Mouse (Mus musculus) erythroblast, adult 5-6 weeks (primary cell): ENCODE measurements around the gene Amd1. TPM values are rescaled to one million over a fixed set of nuclear protein-coding genes. Genes with fewer than 3 reads are reported as not detected.

Source experiments
- ATAC-seq: replicated peaks from 2 replicates; pipeline ENCODE4 v1.8.0; 2016; ENCODE audit warnings: moderate number of reproducible peaks, mild to moderate bottlenecking, moderate TSS enrichment, inconsistent platforms; ENCODE audit not compliant: poor library complexity, low FRiP score, severe bottlenecking
- total RNA-seq, 2 experiments: library from RNA; stranded (forward) in 1 of 2; stranded (reverse) in 1 of 2; fragments of 150-400 nt in 1 of 2; fragments of 200-764, 138-1000 nt in 1 of 2; gene quantifications; 2 replicates each; pipeline versions ENCODE4 v1.2.3 to v1.2.4; 2015 to 2017; ENCODE audit warnings: low replicate concordance in 2 of 2

Amd1 gene
- total RNA-seq, 2 experiments from 2014 or later: 60.2 to 70.3 TPM

- ATAC-seq: no peak
Observed at GRCm38 (mm10) chr10:40307826-40308583, 6.0 kb upstream of the Amd1 start.

GRCm38 (mm10) chr10:40305989-40306388 is 4.0 kb upstream of the Amd1 start:
- no peak for ATAC-seq

GRCm38 (mm10) chr10:40301181-40302075 is 558 bp downstream of the Amd1 start:
- ATAC-seq: 0 out of 2 replicates have a peak, but pooled peaks have one; percentile 12

GRCm38 (mm10) chr10:40300648-40301171 is 1.3 kb downstream of the Amd1 start:
- peak; percentile 84 for ATAC-seq

- no peak for ATAC-seq
Observed at GRCm38 (mm10) chr10:40292640-40293039, 9.3 kb downstream of the Amd1 start.

GRCm38 (mm10) chr10:40286767-40287166 is 15.2 kb downstream of the Amd1 start:
- no peak for ATAC-seq

- ATAC-seq: no peak
Observed at GRCm38 (mm10) chr10:40285571-40285970, 16.4 kb downstream of the Amd1 start.

GRCm38 (mm10) chr10:40284997-40285396 is 17.0 kb downstream of the Amd1 start:
- no peak for ATAC-seq

GRCm38 (mm10) chr10:40284179-40284831 is 17.7 kb downstream of the Amd1 start:
- no peak for ATAC-seq

GRCm38 (mm10) chr10:40283636-40284035 is 18.4 kb downstream of the Amd1 start:
- ATAC-seq: no peak

- ATAC-seq: no peak
Observed at GRCm38 (mm10) chr10:40281565-40281964, 20.4 kb downstream of the Amd1 start.

- no peak for ATAC-seq
Observed at GRCm38 (mm10) chr10:40278317-40278716, 23.7 kb downstream of the Amd1 start.

GRCm38 (mm10) chr10:40275991-40276390 is 26.0 kb downstream of the Amd1 start:
- peak; percentile 38; the same call in 1 of the 2 replicates for ATAC-seq

GRCm38 (mm10) chr10:40273938-40274337 is 28.0 kb downstream of the Amd1 start:
- peak; percentile 97 for ATAC-seq

- no peak for ATAC-seq
Observed at GRCm38 (mm10) chr10:40271216-40271615, 30.8 kb downstream of the Amd1 start.

- ATAC-seq: no peak
Observed at GRCm38 (mm10) chr10:40264920-40265319, 37.1 kb downstream of the Amd1 start.

GRCm38 (mm10) chr10:40263691-40264090 is 38.3 kb downstream of the Amd1 start:
- no peak for ATAC-seq

- ATAC-seq: no peak
Observed at GRCm38 (mm10) chr10:40262200-40262599, 39.8 kb downstream of the Amd1 start.

GRCm38 (mm10) chr10:40260305-40260704 is 41.7 kb downstream of the Amd1 start:
- ATAC-seq: no peak

GRCm38 (mm10) chr10:40259542-40259941 is 42.4 kb downstream of the Amd1 start:
- no peak for ATAC-seq
